Mouse (Mus musculus): Measurements from ENCODE around the gene Arrdc2.

- no peak for TF ChIP-seq CTCF (IDR thresholded peaks at IDR 0.05; ENCODE audit: low read depth, low read length)
- TF ChIP-seq POLR2A (IDR thresholded peaks at IDR 0.05; ENCODE audit: extremely low read depth, insufficient read depth, low read length) = no peak
Measured at GRCm38 (mm10) chr8:70876382-70876781, 36.9 kb upstream of the Arrdc2 start.

Data from liver, adult 2 months (tissue).